Mouse (Mus musculus) yolk sac, embryonic 10.5 days (tissue): ENCODE results near the gene Nusap1.
"Not testable (repeated sequence)": the region's sequence is repeated elsewhere in the genome, so short reads cannot be mapped to it uniquely, and the experiment has no call there.

Source experiments
- DNase-seq: peaks from one replicate; pipeline ENCODE4 v3.0.0-alpha.2; 2017; ENCODE audit warnings: low spot score

Gene Nusap1

GRCm38 (mm10) chr2:119618199-119618982 is at the start of gene Nusap1, which contains the start of gene Oip5:
Gene Nusap1, plus strand, starts transcription at chr2:119618298.
Gene Oip5, minus strand, starts transcription at chr2:119618469.
- peak; percentile 96 for DNase-seq

GRCm38 (mm10) chr2:119572471-119572870 is 45.6 kb upstream of the Nusap1 start:
- DNase-seq: peak; percentile 23

- no peak for DNase-seq
These were observed 36.5 kb upstream of the Nusap1 start for GRCm38 (mm10) chr2:119581571-119581970.

GRCm38 (mm10) chr2:119583439-119583838 is 34.7 kb upstream of the Nusap1 start:
- DNase-seq: no peak

GRCm38 (mm10) chr2:119584282-119584681 is 33.8 kb upstream of the Nusap1 start:
- no peak for DNase-seq

- peak; percentile 40 for DNase-seq
These were observed 30.7 kb upstream of the Nusap1 start for GRCm38 (mm10) chr2:119587383-119587782.

- no peak for DNase-seq
These were observed 26.9 kb upstream of the Nusap1 start for GRCm38 (mm10) chr2:119591247-119591646.

- no peak for DNase-seq
These were observed 24.4 kb upstream of the Nusap1 start for GRCm38 (mm10) chr2:119593765-119594112.

- peak; percentile 96 for DNase-seq
These were observed 23.8 kb upstream of the Nusap1 start for GRCm38 (mm10) chr2:119594113-119594981.

GRCm38 (mm10) chr2:119595308-119595707 is 22.8 kb upstream of the Nusap1 start:
- no peak for DNase-seq

- DNase-seq: no peak
These were observed 21.2 kb upstream of the Nusap1 start for GRCm38 (mm10) chr2:119596781-119597330.

GRCm38 (mm10) chr2:119601027-119601426 is 17.1 kb upstream of the Nusap1 start:
- DNase-seq: no peak

GRCm38 (mm10) chr2:119601575-119601974 is 16.5 kb upstream of the Nusap1 start:
- not testable (repeated sequence) for DNase-seq

GRCm38 (mm10) chr2:119602488-119602887 is 15.6 kb upstream of the Nusap1 start:
- DNase-seq: peak; percentile 54

- DNase-seq: no peak
These were observed 14.2 kb upstream of the Nusap1 start for GRCm38 (mm10) chr2:119603909-119604308.

- DNase-seq: no peak
These were observed 12.6 kb upstream of the Nusap1 start for GRCm38 (mm10) chr2:119605361-119605973.

- DNase-seq: no peak
These were observed 11.1 kb upstream of the Nusap1 start for GRCm38 (mm10) chr2:119607023-119607422.

- no peak for DNase-seq
These were observed 278 bp upstream of the Nusap1 start for GRCm38 (mm10) chr2:119617841-119618198.

GRCm38 (mm10) chr2:119619002-119619401 is 904 bp downstream of the Nusap1 start:
- DNase-seq: not testable (repeated sequence)

- DNase-seq: no peak
These were observed 3.2 kb downstream of the Nusap1 start for GRCm38 (mm10) chr2:119621302-119621701.

GRCm38 (mm10) chr2:119636781-119637180 is 18.7 kb downstream of the Nusap1 start:
- DNase-seq: no peak

GRCm38 (mm10) chr2:119641214-119641912 is 23.3 kb downstream of the Nusap1 start:
- DNase-seq: no peak
